Mouse (Mus musculus): ENCODE results near the gene Rpl12.

- TF ChIP-seq CTCF (IDR thresholded peaks at IDR 0.05) (no peak), EP300 (IDR thresholded peaks at IDR 0.05) (no peak)
Observed at GRCm38 (mm10) chr2:32918391-32918790, 43.0 kb upstream of the Rpl12 start.

Data from lung, postnatal 0 days (tissue).